In genomic region chr5:33218746-33219449, GRCm38 (mm10) we compare ENCODE assay signal across 14 mouse cellular contexts. TPM values are rescaled to one million over a fixed set of nuclear protein-coding genes. Genes with fewer than 3 reads are reported as not detected.
DNase-seq lines count a peak whose midpoint lies in the region; ATAC-seq and TF ChIP-seq lines count a peak whose summit lies in the region.
"Had no signal": no experiment of that assay in that cellular context is flagged by ENCODE, and none has a peak within 500 bp of the region (broad histone marks: within the 10 kb centered on the region; RNA-seq: fewer than 3 reads in every experiment).

No protein-coding gene starts in this region.

- ATAC-seq in forebrain, postnatal 0 days, result peak; percentile 32
- no peak for ATAC-seq in forebrain, embryonic 15.5 days (replicated peaks)
- no peak for ATAC-seq in kidney, embryonic 14.5 days (ENCODE audit: low FRiP score, low TSS enrichment)
- ATAC-seq in liver, embryonic 13.5 days (ENCODE audit: low read depth), result no peak
- no peak for ATAC-seq in erythroid progenitor cell, adult 5-6 weeks (replicated peaks; ENCODE audit: low FRiP score, poor library complexity, severe bottlenecking)

- 70% methylated on average over 20 of the region's 20 CpGs for WGBS in forebrain, postnatal 0 days
- 73% methylated on average over 20 of the region's 20 CpGs for WGBS in forebrain, embryonic 15.5 days
- 83% methylated on average over 20 of the region's 20 CpGs for WGBS in kidney, embryonic 14.5 days
- 65% methylated on average over 20 of the region's 20 CpGs for WGBS in liver, embryonic 13.5 days (ENCODE audit: insufficient replicate concordance)

- no peaks in the 10 kb centered on the region for H3K27me3 ChIP-seq in forebrain, postnatal 0 days (ENCODE audit: insufficient read depth, low read length)
- no peaks in the 10 kb centered on the region for H3K27me3 ChIP-seq in forebrain, embryonic 15.5 days
- H3K27me3 ChIP-seq in kidney, embryonic 14.5 days (ENCODE audit: control insufficient read depth, insufficient read depth, low read length), result no peaks in the 10 kb centered on the region
- no peaks in the 10 kb centered on the region for H3K27me3 ChIP-seq in MEL (ENCODE audit: control insufficient read depth in 1 of 2, insufficient read depth in 2 of 2, low read length in 2 of 2)
- H3K27me3 ChIP-seq in liver, embryonic 13.5 days, result no peaks in the 10 kb centered on the region
- H3K27me3 ChIP-seq: embryonic facial prominence, embryonic 12.5 days had no signal

- TF ChIP-seq CTCF in forebrain, postnatal 0 days (IDR thresholded peaks at IDR 0.05; ENCODE audit: low read depth), result no peak
- TF ChIP-seq CTCF in MEL (IDR thresholded peaks at IDR 0.05 in 2 of 3, conservative IDR thresholded peaks at IDR 0.05 in 1 of 3; ENCODE audit: control insufficient read depth in 1 of 3, insufficient read depth in 1 of 3, low read depth in 2 of 3, low read length in 3 of 3, poor library complexity in 1 of 3, severe bottlenecking in 1 of 3), result no peak

- TF ChIP-seq RAD21 in MEL (IDR thresholded peaks at IDR 0.05; ENCODE audit: low read depth, low read length), result no peak

- H3K79me2 ChIP-seq in MEL (ENCODE audit: control insufficient read depth, insufficient read depth, low read length, poor library complexity), result no peaks in the 10 kb centered on the region

- no peak for TF ChIP-seq POLR2A in MEL (IDR thresholded peaks at IDR 0.05; ENCODE audit: control insufficient read depth in 1 of 2, insufficient read depth in 1 of 2, low read depth in 1 of 2, low read length in 2 of 2, poor library complexity in 1 of 2)

- no peak overlapping the region for H3K4me2 ChIP-seq in forebrain, postnatal 0 days (ENCODE audit: low read depth)
- no peak overlapping the region for H3K4me2 ChIP-seq in forebrain, embryonic 15.5 days (replicated peaks)
- no peak overlapping the region for H3K4me2 ChIP-seq in kidney, embryonic 14.5 days (replicated peaks; ENCODE audit: low read depth, low read length)
- peak overlapping the region; percentile 65 for H3K4me2 ChIP-seq in liver, embryonic 13.5 days
- H3K4me2 ChIP-seq: embryonic facial prominence, embryonic 12.5 days; midbrain, embryonic 11.5 days had no signal

- H3K4me1 ChIP-seq in forebrain, postnatal 0 days (ENCODE audit: insufficient read depth), result no peaks in the 10 kb centered on the region
- H3K4me1 ChIP-seq in forebrain, embryonic 15.5 days, result no peaks in the 10 kb centered on the region
- peaks cover 12% of the 10 kb centered on the region; the same call in 1 of the 2 replicates for H3K4me1 ChIP-seq in kidney, embryonic 14.5 days (ENCODE audit: control insufficient read depth, insufficient read depth, low read length)
- H3K4me1 ChIP-seq in MEL (ENCODE audit: control insufficient read depth in 1 of 2, insufficient read depth in 2 of 2, low read length in 2 of 2), result peaks cover 34 to 42% of the 10 kb centered on the region in 2 experiments
- H3K4me1 ChIP-seq in liver, embryonic 13.5 days (replicated peaks), result peaks cover 75% of the 10 kb centered on the region

- DNase-seq in forebrain, postnatal 0 days, result peak; percentile 14
- DNase-seq in kidney, postnatal 10 days, result no peak
- peak; percentile 82 for DNase-seq in MEL (ENCODE audit: low read depth, low spot score)
- DNase-seq in liver, embryonic 13.5 days, result no peak
- DNase-seq in adrenal gland, adult 8-10 months, result no peak
- DNase-seq: adrenal gland, adult 2 months; cerebellum, adult 11-12 months; kidney, adult 9 months had no signal

- no peak overlapping the region for H3K9ac ChIP-seq in forebrain, postnatal 0 days
- H3K9ac ChIP-seq in forebrain, embryonic 15.5 days (replicated peaks), result no peak overlapping the region
- no peak overlapping the region for H3K9ac ChIP-seq in kidney, embryonic 14.5 days (ENCODE audit: low read depth, low read length)
- peak overlapping the region; percentile 37 for H3K9ac ChIP-seq in MEL (ENCODE audit: control insufficient read depth, low read depth, low read length, poor library complexity, severe bottlenecking)
- peak overlapping the region; percentile 49; the same call in 1 of the 2 replicates for H3K9ac ChIP-seq in liver, embryonic 13.5 days
- H3K9ac ChIP-seq: embryonic facial prominence, embryonic 12.5 days had no signal

- H3K27ac ChIP-seq in forebrain, postnatal 0 days (ENCODE audit: low read depth, low read length), result no peak overlapping the region
- no peak overlapping the region for H3K27ac ChIP-seq in forebrain, embryonic 15.5 days (replicated peaks)
- H3K27ac ChIP-seq in kidney, embryonic 14.5 days (ENCODE audit: low read depth, low read length), result peak overlapping the region; percentile 3; the same call in 1 of the 2 replicates
- peak overlapping the region; percentile 61 for H3K27ac ChIP-seq in MEL (ENCODE audit: control insufficient read depth, low read depth, low read length)
- peak overlapping the region; percentile 78 for H3K27ac ChIP-seq in liver, embryonic 13.5 days
- H3K27ac ChIP-seq: embryonic facial prominence, embryonic 12.5 days had no signal

- H3K4me3 ChIP-seq in forebrain, postnatal 0 days (ENCODE audit: low read depth, low read length), result no peak overlapping the region
- H3K4me3 ChIP-seq in forebrain, embryonic 15.5 days, result no peak overlapping the region
- H3K4me3 ChIP-seq in kidney, embryonic 14.5 days (ENCODE audit: low read length), result no peak overlapping the region
- H3K4me3 ChIP-seq in MEL (ENCODE audit: control insufficient read depth in 1 of 2, insufficient read depth in 1 of 2, low read depth in 2 of 2, low read length in 2 of 2), result 0 out of 4 replicates have a peak overlapping the region, but pooled peaks of 1 of the 2 experiments have one; percentile 6
- H3K4me3 ChIP-seq in liver, embryonic 13.5 days (replicated peaks), result no peak overlapping the region
- H3K4me3 ChIP-seq: embryonic facial prominence, embryonic 12.5 days had no signal

- H3K9me3 ChIP-seq in forebrain, postnatal 0 days (ENCODE audit: low read length), result no peaks in the 10 kb centered on the region
- H3K9me3 ChIP-seq in forebrain, embryonic 15.5 days, result no peaks in the 10 kb centered on the region
- H3K9me3 ChIP-seq in kidney, embryonic 14.5 days (ENCODE audit: control insufficient read depth, low read length), result no peaks in the 10 kb centered on the region
- no peaks in the 10 kb centered on the region for H3K9me3 ChIP-seq in MEL (replicated peaks; ENCODE audit: insufficient read depth, low read length)
- H3K9me3 ChIP-seq in liver, embryonic 13.5 days (replicated peaks), result no peaks in the 10 kb centered on the region
- H3K9me3 ChIP-seq: embryonic facial prominence, embryonic 12.5 days; G1E had no signal

- TF ChIP-seq EP300 in MEL (IDR thresholded peaks at IDR 0.05; ENCODE audit: low read depth in 1 of 2, low read length in 2 of 2), result peak; percentile 37 to 39; a peak in 3 of 4 replicates

- H3K36me3 ChIP-seq in forebrain, postnatal 0 days (ENCODE audit: insufficient read depth), result no peaks in the 10 kb centered on the region
- no peaks in the 10 kb centered on the region for H3K36me3 ChIP-seq in forebrain, embryonic 15.5 days
- no peaks in the 10 kb centered on the region for H3K36me3 ChIP-seq in kidney, embryonic 14.5 days (ENCODE audit: control insufficient read depth, insufficient read depth, low read length)
- peaks cover 0 to 36% of the 10 kb centered on the region in 2 experiments; a peak in 2 of 4 replicates for H3K36me3 ChIP-seq in MEL (ENCODE audit: control insufficient read depth in 1 of 2, insufficient read depth in 2 of 2, low read length in 2 of 2)
- H3K36me3 ChIP-seq in liver, embryonic 13.5 days, result no peaks in the 10 kb centered on the region
- H3K36me3 ChIP-seq: embryonic facial prominence, embryonic 12.5 days had no signal

TF ChIP-seq in MEL, 35 proteins besides CTCF, POLR2A, EP300 and RAD21 (continues in another document):
- no peak for TF ChIP-seq TBP (IDR thresholded peaks at IDR 0.05; ENCODE audit: low read depth, low read length)
- TF ChIP-seq ELF1 (IDR thresholded peaks at IDR 0.05; ENCODE audit: low read depth, low read length), result no peak
- no peak for TF ChIP-seq ZKSCAN1 (IDR thresholded peaks at IDR 0.05; ENCODE audit: low read depth, low read length)
- TF ChIP-seq ZNF384 (IDR thresholded peaks at IDR 0.05; ENCODE audit: low read depth, low read length), result no peak
- 0 out of 2 replicates have a peak, but pooled peaks have one; percentile 18 for TF ChIP-seq GATA1 (IDR thresholded peaks at IDR 0.05; ENCODE audit: low read depth, low read length)
- TF ChIP-seq TCF12 (IDR thresholded peaks at IDR 0.05; ENCODE audit: low read depth, low read length), result no peak
- no peak for TF ChIP-seq USF1 (IDR thresholded peaks at IDR 0.05; ENCODE audit: low read depth, low read length)
- TF ChIP-seq MAFK (IDR thresholded peaks at IDR 0.05; ENCODE audit: borderline replicate concordance, low read depth, low read length), result no peak

RNA-seq across cellular contexts. Expression of gene Spon2, which starts 0.6 kb away (rescaled TPM):
- total RNA-seq in forebrain, postnatal 0 days (2014; rRNA removed), result 4.3 and 5.1 TPM in 2 replicates
- polyA plus RNA-seq in forebrain, postnatal 0 days (2015; fragmentation: Nextera tagmentation; extraction: Ambion mirVana), result 2.3 and 2.5 TPM in 2 replicates
- 3.1 TPM in 2 replicates for polyA plus RNA-seq in forebrain, embryonic 15.5 days (2015; fragmentation: Nextera tagmentation; extraction: Ambion mirVana)
- polyA plus RNA-seq in kidney, embryonic 14.5 days (2014; fragmentation: Nextera tagmentation; extraction: Ambion mirVana), result 3.9 and 4.2 TPM in 2 replicates
- 1.7 and 3.1 TPM in 2 replicates for total RNA-seq in MEL (2012; rRNA removed)
- 1 to 10 TPM in 1 of 2 experiments, not detected in 1; 2.6 TPM for polyA plus RNA-seq in MEL (2012; ENCODE audit: insufficient read depth in 1 of 2, insufficient read length in 2 of 2, low read depth in 1 of 2, low replicate concordance in 2 of 2, missing spikeins in 1 of 2)
- 6.8 and 7.2 TPM in 2 replicates for polyA plus RNA-seq in liver, embryonic 13.5 days (2015; fragmentation: Nextera tagmentation; extraction: Ambion mirVana)
- total RNA-seq in adrenal gland, adult 8-10 months (2022), result 1 to 10 TPM in 1 of 4 experiments, under 1 TPM in 3; 0.68 to 1.7 (median 0.78) TPM
- 1.1 TPM in 1 of 2 replicates, not detected in the other for total RNA-seq in erythroid progenitor cell, adult 5-6 weeks (2015; ENCODE audit: low replicate concordance)
- 1.0 TPM in 1 of 2 replicates, not detected in the other for total RNA-seq in erythroid progenitor cell, adult 5-6 weeks (2017; ENCODE audit: low replicate concordance)

RNA-seq across cellular contexts. Expression of gene Ctbp1, which starts 55.9 kb away (rescaled TPM):
- total RNA-seq in forebrain, postnatal 0 days (2014; rRNA removed), result 417 and 478 TPM in 2 replicates
- polyA plus RNA-seq in forebrain, postnatal 0 days (2015; fragmentation: Nextera tagmentation; extraction: Ambion mirVana), result 350 and 388 TPM in 2 replicates
- 534 and 562 TPM in 2 replicates for polyA plus RNA-seq in forebrain, embryonic 15.5 days (2015; fragmentation: Nextera tagmentation; extraction: Ambion mirVana)
- polyA plus RNA-seq in kidney, embryonic 14.5 days (2014; fragmentation: Nextera tagmentation; extraction: Ambion mirVana), result 241 and 398 TPM in 2 replicates
- total RNA-seq in MEL (2012; rRNA removed), result 413 and 443 TPM in 2 replicates
- 100 to 1,000 TPM; 353 to 595 TPM for polyA plus RNA-seq in MEL (2012; ENCODE audit: insufficient read depth in 1 of 2, insufficient read length in 2 of 2, low read depth in 1 of 2, low replicate concordance in 2 of 2, missing spikeins in 1 of 2)
- 212 and 215 TPM in 2 replicates for polyA plus RNA-seq in liver, embryonic 13.5 days (2015; fragmentation: Nextera tagmentation; extraction: Ambion mirVana)
- total RNA-seq in adrenal gland, adult 8-10 months (2022), result 100 to 1,000 TPM; 226 to 255 (median 255) TPM
- total RNA-seq in erythroid progenitor cell, adult 5-6 weeks (2015; ENCODE audit: low replicate concordance), result 195 and 222 TPM in 2 replicates
- total RNA-seq in erythroid progenitor cell, adult 5-6 weeks (2017; ENCODE audit: low replicate concordance), result 172 and 302 TPM in 2 replicates

Comparison
In these comparisons a context has a peak if more than half of its experiments do, and no peak if none do; other contexts are left out.
1. DNase-seq: peak in forebrain, postnatal 0 days (single experiment) and MEL (single experiment); none in kidney, postnatal 10 days (single experiment), liver, embryonic 13.5 days (single experiment) and adrenal gland, adult 8-10 months (single experiment).
2. H3K27ac ChIP-seq: peak in kidney, embryonic 14.5 days (single experiment), MEL (single experiment) and liver, embryonic 13.5 days (single experiment); none in forebrain, postnatal 0 days (single experiment) and forebrain, embryonic 15.5 days (single experiment).
3. H3K9ac ChIP-seq: peak in MEL (single experiment) and liver, embryonic 13.5 days (single experiment); none in forebrain, postnatal 0 days (single experiment), forebrain, embryonic 15.5 days (single experiment) and kidney, embryonic 14.5 days (single experiment).